Mouse (Mus musculus) ovary, postnatal 36 days (tissue): ENCODE measurements around the gene Knl1.
A peak's percentile ranks its signal among the peaks of the same experiment; 100 is the strongest.
"Not testable (repeated sequence)": the region's sequence is repeated elsewhere in the genome, so short reads cannot be mapped to it uniquely, and the experiment has no call there.

Source experiments
- DNase-seq: peaks from one replicate; pipeline ENCODE4 v3.0.0; 2022; ENCODE audit warnings: low spot score, mixed read lengths

Gene Knl1

GRCm38 (mm10) chr2:119046649-119047611, at the start of gene Knl1:
Knl1 (plus strand) TSS chr2:119047119.
- peak; percentile 91 for DNase-seq

GRCm38 (mm10) chr2:118998115-118998866, 48.6 kb upstream of the Knl1 start:
- DNase-seq: no peak

- no peak for DNase-seq
These were observed 47.8 kb upstream of the Knl1 start for GRCm38 (mm10) chr2:118999025-118999639.

- DNase-seq: no peak
These were observed 40.0 kb upstream of the Knl1 start for GRCm38 (mm10) chr2:119006886-119007285.

GRCm38 (mm10) chr2:119009376-119009775, 37.5 kb upstream of the Knl1 start:
- DNase-seq: no peak

GRCm38 (mm10) chr2:119014989-119015388, 31.9 kb upstream of the Knl1 start:
- no peak for DNase-seq

GRCm38 (mm10) chr2:119015604-119016180, 31.2 kb upstream of the Knl1 start:
- no peak for DNase-seq

- DNase-seq: not testable (repeated sequence)
These were observed 30.6 kb upstream of the Knl1 start for GRCm38 (mm10) chr2:119016312-119016711.

GRCm38 (mm10) chr2:119017647-119018046, 29.3 kb upstream of the Knl1 start:
- DNase-seq: no peak

- DNase-seq: no peak
These were observed 28.4 kb upstream of the Knl1 start for GRCm38 (mm10) chr2:119018391-119019122.

- no peak for DNase-seq
These were observed 27.8 kb upstream of the Knl1 start for GRCm38 (mm10) chr2:119019131-119019530.

GRCm38 (mm10) chr2:119019538-119019937, 27.4 kb upstream of the Knl1 start:
- DNase-seq: no peak

GRCm38 (mm10) chr2:119023154-119023660, 23.7 kb upstream of the Knl1 start:
- DNase-seq: no peak

GRCm38 (mm10) chr2:119024536-119025238, 22.2 kb upstream of the Knl1 start:
- no peak for DNase-seq

GRCm38 (mm10) chr2:119025239-119025616, 21.7 kb upstream of the Knl1 start:
- no peak for DNase-seq

- DNase-seq: no peak
These were observed 20.0 kb upstream of the Knl1 start for GRCm38 (mm10) chr2:119026951-119027350.

- DNase-seq: peak; percentile 89
These were observed 17.9 kb upstream of the Knl1 start, which contains the start of gene Ccdc32 for GRCm38 (mm10) chr2:119028941-119029551. Ccdc32 (minus strand) TSS chr2:119029393.

- DNase-seq: no peak
These were observed 14.7 kb upstream of the Knl1 start for GRCm38 (mm10) chr2:119032191-119032590.

GRCm38 (mm10) chr2:119034656-119035396, 12.1 kb upstream of the Knl1 start, which contains the start of gene Rpusd2:
Rpusd2 (plus strand) TSS chr2:119034790.
- peak; percentile 86 for DNase-seq
